Mouse (Mus musculus): ENCODE measurements around the gene Zfp462.

- TF ChIP-seq GATA1 (IDR thresholded peaks at IDR 0.05; ENCODE audit: borderline replicate concordance, low read length) (no peak), FLI1 (IDR thresholded peaks at IDR 0.05; ENCODE audit: low read length) (no peak)
Measured at GRCm38 (mm10) chr4:54971386-54971785, 26.5 kb downstream of the Zfp462 start.
